Mouse (Mus musculus) thymus, postnatal 4 days (tissue): ENCODE measurements around the gene Tnfrsf1a.
A peak's percentile ranks its signal among the peaks of the same experiment; 100 is the strongest.
"Not testable (repeated sequence)": the region's sequence is repeated elsewhere in the genome, so short reads cannot be mapped to it uniquely, and the experiment has no call there.

ENCODE experiments used
- DNase-seq: peaks from one replicate; pipeline ENCODE4 v3.0.0; 2021

Gene Tnfrsf1a

GRCm38 (mm10) chr6:125348721-125349574, at the start of gene Tnfrsf1a:
Gene Tnfrsf1a (plus strand): TSS chr6:125349362.
- peak; percentile 52 for DNase-seq

- no peak for DNase-seq
Measured at GRCm38 (mm10) chr6:125300982-125301381, 48.2 kb upstream of the Tnfrsf1a start.

- DNase-seq: peak; percentile 43
Measured at GRCm38 (mm10) chr6:125302231-125302982, 46.8 kb upstream of the Tnfrsf1a start.

GRCm38 (mm10) chr6:125303242-125303641, 45.9 kb upstream of the Tnfrsf1a start:
- DNase-seq: no peak

- not testable (repeated sequence) for DNase-seq
Measured at GRCm38 (mm10) chr6:125304408-125304807, 44.8 kb upstream of the Tnfrsf1a start.

GRCm38 (mm10) chr6:125305465-125305864, 43.7 kb upstream of the Tnfrsf1a start:
- no peak for DNase-seq

- no peak for DNase-seq
Measured at GRCm38 (mm10) chr6:125307091-125307490, 42.1 kb upstream of the Tnfrsf1a start.

GRCm38 (mm10) chr6:125308921-125309320, 40.2 kb upstream of the Tnfrsf1a start:
- no peak for DNase-seq

- no peak for DNase-seq
Measured at GRCm38 (mm10) chr6:125309406-125309805, 39.8 kb upstream of the Tnfrsf1a start.

- DNase-seq: no peak
Measured at GRCm38 (mm10) chr6:125312171-125312570, 37.0 kb upstream of the Tnfrsf1a start.

- DNase-seq: no peak
Measured at GRCm38 (mm10) chr6:125312581-125313355, 36.4 kb upstream of the Tnfrsf1a start.

GRCm38 (mm10) chr6:125313546-125314230, 35.5 kb upstream of the Tnfrsf1a start, which contains the start of gene Ltbr:
Gene Ltbr (minus strand): TSS chr6:125313885.
- peak; percentile 61 for DNase-seq

GRCm38 (mm10) chr6:125314231-125314563, 35.0 kb upstream of the Tnfrsf1a start:
- no peak for DNase-seq

GRCm38 (mm10) chr6:125314746-125315145, 34.4 kb upstream of the Tnfrsf1a start:
- DNase-seq: no peak

- DNase-seq: no peak
Measured at GRCm38 (mm10) chr6:125317077-125317476, 32.1 kb upstream of the Tnfrsf1a start.

- DNase-seq: no peak
Measured at GRCm38 (mm10) chr6:125318981-125319918, 29.9 kb upstream of the Tnfrsf1a start.

GRCm38 (mm10) chr6:125319919-125320296, 29.3 kb upstream of the Tnfrsf1a start:
- DNase-seq: no peak

- no peak for DNase-seq
Measured at GRCm38 (mm10) chr6:125320323-125320722, 28.8 kb upstream of the Tnfrsf1a start, which contains the start of gene Scnn1a. Gene Scnn1a (plus strand): TSS chr6:125320659.

- peak; percentile 14 for DNase-seq
Measured at GRCm38 (mm10) chr6:125321114-125321855, 27.9 kb upstream of the Tnfrsf1a start.

- no peak for DNase-seq
Measured at GRCm38 (mm10) chr6:125322794-125323193, 26.4 kb upstream of the Tnfrsf1a start.

GRCm38 (mm10) chr6:125323547-125323946, 25.6 kb upstream of the Tnfrsf1a start:
- DNase-seq: no peak
